7 mouse cellular contexts compared by ENCODE assay signal in genomic region chr15:77254128-77254527, GRCm38 (mm10). TPM values are rescaled to one million over a fixed set of nuclear protein-coding genes. Genes with fewer than 3 reads are reported as not detected.
DNase-seq lines count a peak whose midpoint lies in the region; ATAC-seq lines count a peak whose summit lies in the region.

No protein-coding gene starts in this region.

- peaks cover 31% of the 10 kb centered on the region for H3K4me1 ChIP-seq in midbrain, embryonic 13.5 days (replicated peaks)
- peaks cover 23% of the 10 kb centered on the region for H3K4me1 ChIP-seq in midbrain, embryonic 16.5 days (ENCODE audit: control insufficient read depth, insufficient read depth, low read length)
- peaks cover 85% of the 10 kb centered on the region for H3K4me1 ChIP-seq in embryonic facial prominence, embryonic 12.5 days
- peaks cover 60% of the 10 kb centered on the region for H3K4me1 ChIP-seq in heart, embryonic 13.5 days
- peaks cover 25% of the 10 kb centered on the region; the same call in 1 of the 2 replicates for H3K4me1 ChIP-seq in stomach, embryonic 14.5 days (ENCODE audit: control insufficient read depth, insufficient read depth, low read length)

- H3K9me3 ChIP-seq in midbrain, embryonic 13.5 days, result no peaks in the 10 kb centered on the region
- no peaks in the 10 kb centered on the region for H3K9me3 ChIP-seq in midbrain, embryonic 16.5 days (replicated peaks; ENCODE audit: control insufficient read depth, low read length, poor library complexity, severe bottlenecking)
- no peaks in the 10 kb centered on the region for H3K9me3 ChIP-seq in embryonic facial prominence, embryonic 12.5 days
- H3K9me3 ChIP-seq in heart, embryonic 13.5 days, result no peaks in the 10 kb centered on the region
- no peaks in the 10 kb centered on the region for H3K9me3 ChIP-seq in stomach, embryonic 14.5 days (ENCODE audit: control insufficient read depth, low read depth, low read length)

- H3K27ac ChIP-seq in midbrain, embryonic 13.5 days, result peak overlapping the region; percentile 41; the same call in 1 of the 2 replicates
- H3K27ac ChIP-seq in midbrain, embryonic 16.5 days (ENCODE audit: low read length), result no peak overlapping the region
- peak overlapping the region; percentile 94 for H3K27ac ChIP-seq in embryonic facial prominence, embryonic 12.5 days
- H3K27ac ChIP-seq in heart, embryonic 13.5 days (replicated peaks), result peak overlapping the region; percentile 81
- peak overlapping the region; percentile 35; the same call in 1 of the 2 replicates for H3K27ac ChIP-seq in stomach, embryonic 14.5 days (ENCODE audit: low read length)

- H3K9ac ChIP-seq in midbrain, embryonic 13.5 days (replicated peaks), result no peak overlapping the region
- no peak overlapping the region for H3K9ac ChIP-seq in midbrain, embryonic 16.5 days (ENCODE audit: low read depth, low read length)
- no peak overlapping the region for H3K9ac ChIP-seq in embryonic facial prominence, embryonic 12.5 days
- H3K9ac ChIP-seq in heart, embryonic 13.5 days, result 0 out of 2 replicates have a peak overlapping the region, but pooled peaks have one; percentile 50
- H3K9ac ChIP-seq in stomach, embryonic 14.5 days (replicated peaks; ENCODE audit: low read depth, low read length), result no peak overlapping the region

- WGBS in midbrain, embryonic 13.5 days, result 66% methylated on average over 2 of the region's 2 CpGs
- 54% methylated on average over 2 of the region's 2 CpGs for WGBS in midbrain, embryonic 16.5 days
- WGBS in embryonic facial prominence, embryonic 12.5 days, result 32% methylated on average over 2 of the region's 2 CpGs
- WGBS in heart, embryonic 13.5 days, result 38% methylated on average over 2 of the region's 2 CpGs
- 36% methylated on average over 2 of the region's 2 CpGs for WGBS in stomach, embryonic 14.5 days

- no peak overlapping the region for H3K4me3 ChIP-seq in midbrain, embryonic 13.5 days (replicated peaks)
- H3K4me3 ChIP-seq in midbrain, embryonic 16.5 days (ENCODE audit: low read depth, low read length), result no peak overlapping the region
- no peak overlapping the region for H3K4me3 ChIP-seq in embryonic facial prominence, embryonic 12.5 days
- no peak overlapping the region for H3K4me3 ChIP-seq in heart, embryonic 13.5 days
- H3K4me3 ChIP-seq in stomach, embryonic 14.5 days (ENCODE audit: low read depth, low read length), result no peak overlapping the region

- peak; percentile 51 for DNase-seq in kidney, postnatal 14 days

- H3K27me3 ChIP-seq in midbrain, embryonic 13.5 days, result no peaks in the 10 kb centered on the region
- H3K27me3 ChIP-seq in midbrain, embryonic 16.5 days (ENCODE audit: control insufficient read depth, insufficient read depth, low read depth, low read length), result no peaks in the 10 kb centered on the region
- no peaks in the 10 kb centered on the region for H3K27me3 ChIP-seq in embryonic facial prominence, embryonic 12.5 days
- no peaks in the 10 kb centered on the region for H3K27me3 ChIP-seq in heart, embryonic 13.5 days (replicated peaks)
- H3K27me3 ChIP-seq in stomach, embryonic 14.5 days (ENCODE audit: control insufficient read depth, insufficient read depth, low read length), result no peaks in the 10 kb centered on the region

- ATAC-seq in midbrain, embryonic 13.5 days, result 0 out of 2 replicates have a peak, but pooled peaks have one; percentile 14
- no peak for ATAC-seq in midbrain, embryonic 16.5 days
- ATAC-seq in embryonic facial prominence, embryonic 12.5 days (ENCODE audit: insufficient number of reproducible peaks, insufficient read depth, low FRiP score, low TSS enrichment), result no peak
- 0 out of 2 replicates have a peak, but pooled peaks have one; percentile 18 for ATAC-seq in heart, embryonic 13.5 days (ENCODE audit: extremely low read depth, insufficient number of reproducible peaks, low FRiP score, low TSS enrichment)
- ATAC-seq in stomach, embryonic 14.5 days (ENCODE audit: insufficient number of reproducible peaks, insufficient read depth, low FRiP score, low read depth), result no peak
- no peak for ATAC-seq in frontal cortex, adult (ENCODE audit: low TSS enrichment)

- H3K36me3 ChIP-seq in midbrain, embryonic 13.5 days, result no peaks in the 10 kb centered on the region
- no peaks in the 10 kb centered on the region for H3K36me3 ChIP-seq in midbrain, embryonic 16.5 days (ENCODE audit: control insufficient read depth, insufficient read depth, low read length)
- H3K36me3 ChIP-seq in embryonic facial prominence, embryonic 12.5 days, result no peaks in the 10 kb centered on the region
- no peaks in the 10 kb centered on the region for H3K36me3 ChIP-seq in heart, embryonic 13.5 days
- H3K36me3 ChIP-seq in stomach, embryonic 14.5 days (ENCODE audit: control insufficient read depth, insufficient read depth, low read length), result no peaks in the 10 kb centered on the region

- H3K4me2 ChIP-seq in midbrain, embryonic 13.5 days (replicated peaks), result no peak overlapping the region
- no peak overlapping the region for H3K4me2 ChIP-seq in midbrain, embryonic 16.5 days (ENCODE audit: low read length)
- peak overlapping the region; percentile 27; the same call in 1 of the 2 replicates for H3K4me2 ChIP-seq in embryonic facial prominence, embryonic 12.5 days (replicated peaks)
- no peak overlapping the region for H3K4me2 ChIP-seq in heart, embryonic 13.5 days
- H3K4me2 ChIP-seq in stomach, embryonic 14.5 days (replicated peaks; ENCODE audit: low read depth, low read length), result no peak overlapping the region

RNA-seq across cellular contexts. Expression of gene Rbfox2, which starts 52.7 kb away (rescaled TPM):
- 154 and 163 TPM in 2 replicates for polyA plus RNA-seq in midbrain, embryonic 13.5 days (2015; fragmentation: Nextera tagmentation; extraction: Ambion mirVana)
- polyA plus RNA-seq in midbrain, embryonic 16.5 days (2015; fragmentation: Nextera tagmentation; extraction: Ambion mirVana), result 165 and 177 TPM in 2 replicates
- polyA plus RNA-seq in embryonic facial prominence, embryonic 12.5 days (2016; fragmentation: Nextera tagmentation; extraction: Ambion mirVana), result 96.4 and 96.9 TPM in 2 replicates
- polyA plus RNA-seq in heart, embryonic 13.5 days (2015; fragmentation: Nextera tagmentation; extraction: Ambion mirVana), result 64.8 and 69.1 TPM in 2 replicates
- polyA plus RNA-seq in stomach, embryonic 14.5 days (2014; fragmentation: Nextera tagmentation; extraction: Ambion mirVana), result 90.5 and 93.7 TPM in 2 replicates

Comparison
In these comparisons a context has a peak if more than half of its experiments do, and no peak if none do; other contexts are left out.
1. ATAC-seq: peak in midbrain, embryonic 13.5 days (single experiment) and heart, embryonic 13.5 days (single experiment); none in midbrain, embryonic 16.5 days (single experiment), embryonic facial prominence, embryonic 12.5 days (single experiment), stomach, embryonic 14.5 days (single experiment) and frontal cortex, adult (single experiment).